Mouse (Mus musculus) ES-CJ7 (cell line): ENCODE measurements at regions not wholly inside any gene's neighbourhood (a gene's known extent, or its start where the extent isn't known, plus 50 kb on each side); places are given as distances from the start of the nearest gene placed in this dataset.

Experiments
- DNase-seq: peaks from one replicate; pipeline ENCODE4 v3.0.0; 2011; ENCODE audit warnings: low read depth, low spot score

DNA sequence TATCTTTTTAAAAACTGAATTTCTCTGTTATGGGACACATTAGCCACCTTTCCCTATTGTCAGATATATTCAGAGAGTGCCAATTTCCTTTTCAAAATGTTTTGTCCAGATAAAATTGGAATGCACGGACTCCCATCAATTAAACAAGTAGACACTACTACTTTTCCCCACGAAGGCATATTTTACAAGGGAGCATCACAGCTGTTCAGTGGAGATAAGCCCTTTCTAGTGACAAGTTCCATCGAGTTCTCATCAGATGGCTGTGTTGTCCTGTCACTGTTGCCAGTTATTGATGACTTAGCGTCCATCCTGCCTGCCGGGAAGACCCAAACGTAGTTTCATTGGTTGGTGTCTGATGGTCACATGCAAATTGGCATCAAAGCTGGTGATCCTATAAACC is 461.2 kb upstream of the Got2 start:
- DNase-seq = no peak

DNA sequence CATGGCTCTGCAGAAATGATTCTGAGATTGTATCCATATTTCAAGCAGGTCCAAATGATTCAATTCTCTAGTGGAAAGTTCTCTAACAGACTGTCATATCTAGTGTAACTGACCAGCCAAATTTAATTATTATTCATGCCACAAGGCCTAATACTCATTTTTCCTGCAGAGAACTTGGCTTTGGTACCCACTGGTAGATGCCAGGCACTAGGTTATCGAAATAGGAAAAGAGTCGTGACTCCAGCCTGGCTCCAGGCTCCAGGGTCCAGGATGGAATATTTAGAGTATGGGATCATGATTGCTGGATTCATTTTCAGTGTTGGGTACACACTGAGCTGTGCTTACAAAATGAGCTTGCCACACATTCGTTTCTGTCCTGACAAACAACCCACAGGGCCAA is 452.4 kb upstream of the Got2 start:
- DNase-seq = no peak

DNA sequence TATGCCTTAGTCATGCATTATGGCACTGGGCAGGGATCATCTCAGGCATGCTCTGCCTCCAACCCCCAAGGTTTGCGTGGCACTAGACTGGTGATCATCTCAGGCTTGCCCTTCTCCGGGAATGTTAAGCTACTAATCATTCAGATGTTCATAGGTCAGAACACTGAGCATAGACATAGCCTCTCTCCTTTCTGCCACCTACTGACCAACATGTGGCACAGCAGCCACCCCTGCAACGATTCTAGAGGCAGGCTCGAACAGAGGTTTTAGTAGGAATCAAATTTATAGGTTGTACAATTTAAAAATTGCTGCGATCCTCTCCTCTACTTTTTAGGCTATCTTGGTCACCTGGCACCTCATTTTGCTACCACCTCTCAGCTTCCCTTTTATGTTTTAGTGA is 430.0 kb upstream of the Got2 start:
- DNase-seq = peak; percentile 34

DNA sequence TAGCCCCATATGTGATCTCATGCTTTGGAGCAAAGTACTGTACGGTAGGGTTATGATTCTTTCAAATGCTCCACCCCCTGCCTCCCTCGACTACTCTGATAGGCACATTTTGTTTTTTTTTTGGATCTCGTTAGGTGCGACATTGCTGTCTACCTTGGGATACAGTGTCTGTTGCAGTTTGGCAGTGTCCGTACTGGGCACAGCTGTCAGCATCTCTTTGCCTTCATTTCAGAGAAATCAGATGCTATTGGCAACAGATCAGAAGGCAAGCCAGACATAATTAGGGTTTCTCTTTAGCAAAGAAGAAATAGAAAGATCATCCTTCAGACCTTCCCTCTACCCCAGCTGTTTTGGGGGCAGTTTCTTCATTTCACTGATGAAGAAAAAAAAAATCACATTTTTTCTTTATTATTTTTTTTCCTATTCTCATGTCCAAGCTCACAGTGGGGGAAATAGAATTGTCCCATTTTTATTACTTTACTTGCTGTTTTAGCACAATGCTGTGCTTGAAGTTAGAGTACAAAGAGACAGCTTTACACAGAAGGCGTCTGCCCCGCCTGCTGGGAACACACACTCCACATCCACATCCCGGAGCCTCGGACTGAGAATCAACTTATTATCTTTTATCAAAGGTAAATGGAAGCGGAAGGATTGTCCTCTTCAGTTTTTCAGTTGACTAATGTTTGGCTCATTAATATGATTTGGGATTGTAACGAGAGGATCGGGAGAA is 420.8 kb upstream of the Got2 start:
- DNase-seq = no peak

DNA sequence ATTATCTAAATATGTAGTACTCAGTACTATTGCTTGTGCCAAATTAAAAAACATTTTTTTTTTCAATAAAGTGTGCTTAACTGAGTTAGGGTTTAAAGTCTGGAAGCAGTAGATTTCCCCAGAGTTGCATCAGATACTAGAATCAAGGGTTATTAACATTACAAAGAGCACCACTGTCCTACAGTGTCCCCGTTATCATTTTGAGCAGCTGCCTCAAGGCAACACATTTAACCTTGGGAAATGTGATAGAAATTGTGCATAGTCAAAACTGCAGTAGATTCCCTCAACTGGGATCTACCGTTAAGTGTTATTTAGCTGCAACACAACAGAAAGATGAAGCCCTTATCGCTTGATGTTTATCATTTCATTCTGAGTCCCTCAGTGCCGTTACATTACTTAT is 408.3 kb upstream of the Got2 start:
- DNase-seq = no peak

DNA sequence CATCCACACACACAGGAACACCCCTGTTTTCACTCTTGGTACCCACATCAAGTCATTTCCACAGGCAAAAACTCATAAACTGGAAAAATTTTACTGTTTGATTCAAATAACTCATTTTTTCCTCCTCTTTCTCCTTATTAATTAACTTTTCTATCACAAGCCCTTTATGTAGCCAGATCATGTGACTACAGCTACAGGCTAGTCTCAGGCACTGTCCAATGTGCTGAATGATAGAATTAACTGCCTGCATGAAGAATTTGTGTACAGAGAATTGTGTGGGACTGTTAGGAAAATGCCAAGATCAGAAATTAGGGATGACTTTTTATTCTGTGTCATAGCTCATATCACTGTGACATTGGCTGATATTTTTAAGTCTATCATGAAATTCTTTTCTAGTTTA is 402.4 kb upstream of the Got2 start:
- DNase-seq = peak; percentile 17

DNA sequence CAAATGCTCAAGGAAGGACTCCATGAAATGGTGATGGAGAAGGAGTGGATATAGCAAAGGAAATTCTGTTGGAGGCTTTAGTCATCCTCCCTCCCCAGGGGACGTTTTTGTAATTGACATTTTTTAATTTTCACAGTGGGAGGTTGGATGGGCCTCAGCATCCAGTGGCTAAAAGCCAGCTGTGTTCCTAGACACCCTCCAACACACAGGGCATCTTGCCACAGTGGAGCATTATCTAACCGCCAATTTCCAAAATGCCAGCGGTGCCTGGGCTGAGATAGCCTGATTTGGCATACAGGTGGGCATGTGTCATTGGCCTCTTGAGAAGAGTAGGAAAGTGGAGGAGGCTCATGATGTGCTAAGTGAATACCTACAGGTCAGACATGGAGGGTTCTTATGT is 401.2 kb upstream of the Got2 start:
- DNase-seq = no peak

DNA sequence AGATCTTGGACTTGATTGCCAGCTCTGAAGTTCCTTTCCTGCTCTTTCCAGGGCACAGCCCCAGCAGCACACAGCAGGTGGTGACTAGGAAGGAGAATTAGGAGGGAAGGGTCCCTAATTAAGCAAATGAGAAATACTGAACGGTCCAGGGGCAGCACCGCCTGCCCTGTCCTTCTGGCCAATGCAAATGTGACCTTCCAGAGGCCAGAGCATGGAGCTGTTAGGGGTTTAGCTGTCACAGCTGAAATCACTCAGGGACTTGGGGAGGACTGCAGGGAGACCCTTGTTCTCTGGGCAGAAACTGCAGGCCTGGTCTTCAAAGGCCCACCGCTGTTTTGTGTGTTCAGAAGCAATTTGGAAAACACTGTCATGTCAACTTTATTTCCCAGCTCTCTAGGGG is 400.2 kb upstream of the Got2 start:
- DNase-seq = peak; percentile 9

DNA sequence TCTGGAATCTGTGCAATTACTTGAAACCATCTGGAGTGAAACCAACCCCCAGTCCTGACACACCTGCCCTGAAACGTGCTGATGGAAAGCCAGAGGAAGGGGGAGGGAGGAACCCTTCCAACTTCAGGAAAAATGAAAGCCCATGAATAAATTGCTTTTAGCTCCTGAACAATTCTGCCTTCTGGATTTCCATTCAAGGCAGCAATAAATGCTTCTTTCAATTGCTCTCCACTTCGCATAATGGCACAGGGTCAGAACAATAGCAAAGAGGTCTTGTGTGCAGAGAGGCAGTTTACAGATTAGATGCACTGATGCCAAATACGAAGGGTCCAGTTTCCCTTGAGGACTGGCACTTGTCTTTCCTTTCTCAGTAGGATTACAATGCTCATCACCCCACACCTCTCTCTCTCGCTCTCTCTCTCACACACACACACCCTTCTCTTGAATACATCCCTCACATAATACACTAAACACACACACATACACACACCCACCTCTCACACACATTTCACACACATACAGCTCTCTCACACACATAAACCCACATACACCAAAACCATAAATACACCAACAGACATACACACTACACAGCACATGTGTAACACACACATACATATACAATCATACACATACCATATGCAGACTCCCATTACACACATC is 389.3 kb upstream of the Got2 start:
- no peak for DNase-seq

DNA sequence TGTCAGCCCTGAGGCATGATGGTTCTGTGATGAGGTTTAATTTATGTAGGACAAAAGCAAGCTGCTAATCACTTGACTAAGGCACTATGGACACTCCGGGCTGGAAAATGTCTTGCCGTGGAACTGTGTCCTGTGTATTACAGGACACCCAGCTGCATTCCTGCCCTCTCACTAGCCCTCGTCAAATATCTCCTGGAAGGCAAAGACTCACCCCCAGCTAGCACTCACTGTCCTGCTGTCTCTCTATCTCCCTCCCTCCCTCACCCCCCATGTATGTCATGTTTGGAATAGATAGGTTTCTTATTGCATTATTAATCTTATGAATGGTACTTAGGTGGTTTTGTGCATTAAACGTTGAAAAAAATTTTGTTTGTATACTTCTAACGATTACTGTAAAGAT is 388.7 kb upstream of the Got2 start:
- DNase-seq = no peak

DNA sequence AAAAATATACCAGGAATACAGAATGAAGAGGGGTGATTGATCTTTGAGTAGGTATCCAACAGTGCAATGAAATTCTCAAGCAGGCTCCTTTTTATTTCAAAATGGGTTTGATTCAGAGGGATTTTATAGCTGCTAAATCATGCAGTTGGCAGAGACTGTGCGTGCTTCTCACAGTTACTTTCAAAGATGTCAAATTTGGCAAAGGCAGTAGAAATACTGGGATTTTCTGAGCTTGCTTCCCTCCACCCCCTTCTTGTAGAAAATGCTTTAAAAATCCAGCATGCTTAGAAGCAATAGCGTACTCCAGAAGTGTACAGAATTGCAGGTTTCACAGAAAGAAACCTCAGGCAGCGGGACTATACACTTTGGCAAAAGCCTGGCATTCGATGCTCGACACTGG is 367.9 kb upstream of the Got2 start:
- no peak for DNase-seq

DNA sequence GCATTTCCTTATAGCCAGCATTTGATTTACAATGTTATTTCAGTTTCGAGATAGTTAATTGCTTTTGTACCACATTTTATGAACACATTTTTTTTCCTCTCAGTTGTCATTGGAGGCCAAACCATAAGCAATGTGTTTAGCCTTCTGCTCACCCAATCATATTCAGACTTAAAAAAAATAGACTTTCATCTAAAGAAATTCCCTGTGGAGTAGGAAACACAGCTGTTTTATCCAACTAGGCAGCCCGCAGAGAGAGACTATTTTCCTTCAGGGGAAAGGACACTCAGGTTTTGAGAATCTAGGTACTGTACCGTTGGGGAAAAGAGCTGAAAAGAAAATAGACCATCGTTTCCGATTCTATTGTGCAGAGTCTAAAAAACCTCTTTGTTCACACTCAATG is 367.5 kb upstream of the Got2 start:
- no peak for DNase-seq

DNA sequence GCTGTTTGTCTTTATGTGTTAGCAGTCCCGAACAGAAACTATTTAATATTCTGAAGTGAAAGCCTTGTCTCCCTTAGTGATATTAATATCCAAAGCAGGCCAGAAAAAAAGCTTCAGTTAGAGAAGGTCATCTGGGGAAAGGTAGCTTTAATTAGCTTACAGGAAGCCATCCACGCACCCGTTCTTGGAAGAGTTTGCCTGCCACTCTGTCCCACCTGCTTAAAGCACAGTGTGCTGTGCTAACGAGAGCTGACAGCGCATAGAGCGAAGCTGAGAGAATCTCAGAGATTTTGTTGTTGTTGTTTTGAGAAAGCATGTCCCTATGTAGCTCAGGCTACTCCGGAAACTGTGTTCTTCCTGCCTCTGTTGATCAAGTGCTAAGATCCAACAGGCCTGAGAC is 357.7 kb upstream of the Got2 start:
- DNase-seq = no peak

DNA sequence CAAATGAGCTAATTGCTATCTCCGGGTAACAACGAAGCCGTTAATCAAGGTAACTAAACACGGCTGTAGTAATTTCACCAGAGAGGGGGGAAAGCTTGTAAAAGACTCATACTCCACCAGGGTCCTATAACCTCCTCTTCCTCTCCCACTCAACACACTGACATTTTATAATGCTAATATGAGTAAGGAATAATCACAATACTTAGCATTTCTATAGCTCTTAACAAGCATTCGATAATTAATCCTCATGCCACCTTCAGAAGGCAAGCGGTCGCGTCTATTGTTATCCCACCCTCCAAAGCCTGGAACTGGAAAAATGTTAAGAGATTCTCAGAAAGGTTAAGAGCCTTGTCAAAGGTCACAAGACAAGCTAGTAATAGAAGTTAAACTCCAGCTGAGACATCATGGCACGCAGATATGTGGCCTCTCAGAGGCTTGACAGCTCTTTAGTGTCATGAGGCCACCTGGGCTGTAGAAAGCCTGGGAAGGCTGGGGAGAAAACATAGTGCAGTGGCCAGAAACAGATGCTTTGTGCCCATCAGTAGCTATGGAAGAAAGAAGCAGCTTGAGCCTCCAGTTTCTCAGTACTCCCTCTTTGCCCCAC is 356.3 kb upstream of the Got2 start:
- DNase-seq = no peak

DNA sequence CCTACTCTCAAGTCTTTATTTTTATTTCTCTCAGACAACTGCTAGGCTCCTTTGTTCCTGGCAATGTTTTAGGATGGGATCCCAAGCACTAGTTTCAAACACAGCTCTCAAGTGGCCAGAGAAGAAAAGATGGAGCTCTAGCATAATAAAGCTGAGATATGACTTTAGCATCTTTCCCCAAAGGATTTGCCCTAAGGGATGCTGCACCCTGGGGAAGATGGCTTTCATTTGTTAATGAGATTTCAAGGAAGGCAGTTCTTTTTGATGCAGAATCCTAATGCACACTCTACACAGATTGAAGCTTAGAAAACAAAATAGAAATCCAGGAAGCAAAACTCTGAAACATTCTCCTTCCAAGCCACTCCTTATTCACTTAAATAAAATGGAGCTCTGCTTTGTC is 350.1 kb upstream of the Got2 start:
- DNase-seq = peak; percentile 15

DNA sequence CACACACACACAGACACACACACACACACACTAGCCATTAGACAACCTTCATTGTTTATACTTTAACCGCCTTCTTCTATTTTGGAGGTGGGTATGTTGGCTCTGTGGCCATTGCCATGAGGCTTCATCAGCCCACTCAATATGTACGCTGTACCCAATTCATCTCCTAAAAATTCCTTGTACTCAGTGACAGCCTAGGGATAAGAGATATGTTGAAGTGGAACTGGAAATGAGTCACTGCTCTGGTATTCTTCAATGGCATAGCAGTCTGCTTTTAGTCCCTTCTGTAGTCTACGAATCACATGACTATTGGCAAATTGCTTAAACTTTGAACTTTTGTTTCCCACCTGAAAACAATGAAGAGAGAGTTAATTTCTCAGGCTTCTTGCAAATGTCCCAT is 349.6 kb upstream of the Got2 start:
- no peak for DNase-seq

DNA sequence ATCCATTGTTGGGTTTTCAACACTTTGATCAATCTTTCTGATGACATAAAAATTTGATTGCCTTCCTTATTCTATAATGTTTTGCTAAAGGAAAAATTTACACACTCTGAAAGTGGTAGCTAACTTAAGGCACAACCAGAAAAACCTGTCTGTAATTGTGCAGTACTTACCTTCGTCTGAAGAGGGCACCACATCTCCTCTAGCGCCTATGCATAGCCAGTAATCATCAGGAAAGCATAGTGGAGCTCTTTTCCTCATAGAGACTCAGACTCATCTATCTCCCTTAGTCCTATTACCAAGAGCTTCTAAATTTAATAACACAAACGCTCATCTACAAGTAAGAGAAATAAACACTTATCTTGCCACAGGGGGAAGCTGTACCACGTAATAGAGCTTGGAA is 342.1 kb upstream of the Got2 start:
- peak; percentile 74 for DNase-seq
